Mouse (Mus musculus) ES-CJ7 (cell line): ENCODE results near the gene Tcte2.
"Not testable (repeated sequence)": the region's sequence is repeated elsewhere in the genome, so short reads cannot be mapped to it uniquely, and the experiment has no call there.

ENCODE experiments used
- DNase-seq: peaks from one replicate; pipeline ENCODE4 v3.0.0; 2011; ENCODE audit warnings: low read depth, low spot score

Gene Tcte2

DNA sequence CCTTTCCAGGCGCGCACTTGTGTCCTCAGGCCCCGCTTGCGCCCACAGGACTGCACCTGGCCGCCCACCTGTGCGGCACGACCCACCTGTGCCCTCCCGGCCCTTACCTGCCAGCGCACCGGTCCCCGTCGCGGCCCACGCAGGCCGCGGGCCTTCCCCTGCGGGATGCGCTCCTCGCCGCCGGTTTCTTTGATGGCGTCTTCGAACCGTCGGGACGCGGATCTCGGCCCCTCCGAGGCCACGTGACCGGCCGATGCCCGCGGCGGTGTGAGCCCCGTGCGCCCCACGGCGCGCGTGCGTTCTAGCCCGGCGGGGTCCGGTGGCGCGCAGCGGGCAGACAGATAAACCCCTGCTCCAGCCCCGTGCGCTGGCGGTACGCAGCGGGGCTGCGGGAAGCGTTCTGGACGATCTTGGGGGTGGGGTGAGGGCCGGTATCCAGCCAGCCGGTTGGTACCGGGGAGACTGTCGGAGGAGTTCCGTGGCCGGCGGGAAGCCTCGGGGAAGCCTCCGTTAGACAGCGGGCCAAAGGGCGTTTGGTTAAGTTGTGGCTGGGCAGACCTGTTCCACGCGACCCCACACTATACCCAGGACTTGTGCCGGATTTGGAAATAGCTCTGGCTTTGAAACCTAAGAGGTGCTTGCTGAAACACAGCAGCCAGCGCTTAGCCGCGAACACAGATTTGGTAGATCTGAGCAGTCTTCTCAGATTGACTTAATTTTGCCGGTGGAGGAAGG, at the start of gene Tcte2:
Gene Tcte2, minus strand, starts transcription at position 647 of the 735 bp plus-strand sequence.
- peak; percentile 49 for DNase-seq

- DNase-seq, result no peak
Measured at GRCm38 (mm10) chr17:13806016-13806415, 44.4 kb upstream of the Tcte2 start.

DNA sequence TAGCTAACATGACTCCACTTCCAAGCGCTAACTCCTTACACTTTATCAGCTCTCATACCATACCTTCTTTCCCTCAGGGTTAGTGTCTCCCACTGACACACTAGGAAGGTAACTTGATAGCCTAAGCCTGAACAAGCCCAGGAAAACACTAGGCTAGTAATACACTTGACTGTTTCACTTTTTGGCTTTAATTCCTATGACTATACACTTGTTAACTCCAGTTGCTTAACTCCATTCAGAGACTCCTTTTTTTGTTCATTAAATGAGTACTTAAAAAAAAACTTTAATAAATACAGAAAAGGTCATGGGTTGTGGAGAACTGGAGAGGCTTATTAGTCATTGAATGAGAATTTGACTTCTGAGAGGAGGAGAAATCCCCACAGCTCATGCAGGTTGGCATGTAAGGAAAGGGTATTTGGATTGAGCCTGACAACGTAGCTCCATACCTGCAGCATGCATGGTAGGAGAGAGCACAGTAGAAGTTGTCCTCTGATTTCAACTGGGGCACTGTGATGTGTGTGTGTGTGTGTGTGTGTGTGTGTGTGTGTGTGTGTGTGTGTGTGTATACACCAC, 41.3 kb upstream of the Tcte2 start:
- no peak for DNase-seq

GRCm38 (mm10) chr17:13797691-13798090, 36.1 kb upstream of the Tcte2 start:
- DNase-seq, result no peak

GRCm38 (mm10) chr17:13790033-13790432, 28.4 kb upstream of the Tcte2 start:
- not testable (repeated sequence) for DNase-seq

- no peak for DNase-seq
Measured at GRCm38 (mm10) chr17:13783469-13783868, 21.8 kb upstream of the Tcte2 start.

DNA sequence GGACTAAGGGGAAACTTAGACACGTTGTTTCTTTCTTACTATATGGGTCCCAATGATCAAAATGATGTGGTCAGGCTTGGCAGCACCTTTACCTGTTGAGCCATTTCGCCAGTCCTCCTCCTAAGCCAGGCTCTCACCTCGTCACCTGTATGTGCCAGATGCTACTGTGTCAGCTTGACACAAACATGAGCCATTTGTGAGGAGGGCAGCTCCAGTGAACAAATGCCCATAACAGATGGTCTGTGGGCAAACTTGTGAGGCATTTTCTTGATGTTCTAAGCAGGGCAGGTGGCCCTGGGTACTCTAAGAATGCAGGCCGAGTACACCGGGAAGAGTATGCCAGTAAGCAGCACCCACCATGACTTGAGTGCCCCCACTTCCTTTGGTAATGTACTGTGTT, 20.3 kb upstream of the Tcte2 start:
- DNase-seq, result no peak

- no peak for DNase-seq
Measured at GRCm38 (mm10) chr17:13778865-13779264, 17.2 kb upstream of the Tcte2 start.

DNA sequence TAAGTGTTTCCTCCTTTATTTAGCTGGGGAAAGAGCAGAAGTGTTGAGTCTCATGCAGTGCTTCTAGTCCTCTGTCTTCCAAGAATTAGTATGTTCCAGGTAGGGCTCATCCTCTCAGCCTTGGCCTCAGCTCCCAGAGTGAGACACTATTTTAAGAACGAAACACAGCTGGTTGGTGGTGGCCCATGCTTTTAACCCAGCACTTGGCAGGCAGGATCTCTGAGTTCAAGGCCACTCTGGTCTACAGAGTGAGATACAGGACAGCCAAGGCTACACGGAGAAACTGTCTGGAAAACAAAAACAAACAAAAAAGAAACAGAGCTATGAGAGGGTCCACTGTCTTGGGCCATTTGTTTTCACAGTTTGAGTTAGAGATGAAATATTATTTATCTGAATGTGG, 16.1 kb upstream of the Tcte2 start:
- DNase-seq, result no peak

- DNase-seq, result peak; percentile 75
Measured at GRCm38 (mm10) chr17:13769256-13769655, 7.6 kb upstream of the Tcte2 start.

- DNase-seq, result no peak
Measured at GRCm38 (mm10) chr17:13768531-13768930, 6.9 kb upstream of the Tcte2 start.

DNA sequence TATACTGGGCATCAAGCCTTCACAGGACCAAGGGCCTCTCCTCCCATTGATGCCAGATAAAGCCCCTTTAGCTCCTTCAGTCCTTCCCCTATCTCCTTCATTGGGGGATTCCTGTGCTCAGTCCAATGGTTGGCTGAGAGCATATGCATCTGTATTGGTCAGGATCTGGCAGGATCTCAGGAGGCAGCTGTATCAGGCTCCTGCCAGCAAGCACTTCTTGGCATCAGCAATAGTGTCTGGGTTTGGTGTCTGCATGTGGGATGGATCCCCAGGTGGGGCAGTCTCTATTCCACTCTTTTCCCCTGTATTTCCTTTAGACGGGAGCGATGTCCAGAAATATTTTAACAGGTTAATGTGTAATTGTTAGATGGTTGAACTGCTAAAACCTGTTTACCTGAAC, 3.3 kb upstream of the Tcte2 start:
- not testable (repeated sequence) for DNase-seq

GRCm38 (mm10) chr17:13763819-13764218, 2.2 kb upstream of the Tcte2 start:
- no peak for DNase-seq

DNA sequence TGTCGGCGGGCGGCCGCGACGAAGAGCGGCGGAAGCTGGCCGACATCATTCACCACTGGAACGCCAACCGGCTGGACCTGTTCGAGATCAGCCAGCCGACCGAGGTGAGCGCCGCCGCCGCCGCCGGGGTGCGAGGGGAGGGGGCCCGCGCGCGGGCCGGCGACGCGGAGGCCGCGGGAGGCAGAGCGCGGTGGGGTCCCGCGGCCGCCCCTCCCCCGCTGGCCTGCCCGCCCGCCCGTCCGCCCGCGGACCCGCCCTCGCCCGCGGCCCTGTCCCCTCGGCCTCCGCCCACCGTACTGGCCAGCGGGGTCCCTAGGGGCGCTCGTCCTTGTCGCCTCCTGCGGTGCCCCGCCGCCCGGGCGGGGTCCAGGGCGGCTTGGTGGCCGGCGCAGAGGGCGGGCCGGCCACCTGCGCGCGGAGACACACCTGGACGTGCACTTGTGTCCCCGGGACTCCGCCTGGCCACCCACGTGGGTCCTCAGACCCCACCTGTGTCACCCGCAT, 898 bp downstream of the Tcte2 start:
- DNase-seq, result no peak

- DNase-seq, result peak; percentile 65
Measured at GRCm38 (mm10) chr17:13759853-13760627, 1.6 kb downstream of the Tcte2 start, which contains the start of gene Afdn. TSS of gene Afdn (plus strand) at chr17:13760539.

DNA sequence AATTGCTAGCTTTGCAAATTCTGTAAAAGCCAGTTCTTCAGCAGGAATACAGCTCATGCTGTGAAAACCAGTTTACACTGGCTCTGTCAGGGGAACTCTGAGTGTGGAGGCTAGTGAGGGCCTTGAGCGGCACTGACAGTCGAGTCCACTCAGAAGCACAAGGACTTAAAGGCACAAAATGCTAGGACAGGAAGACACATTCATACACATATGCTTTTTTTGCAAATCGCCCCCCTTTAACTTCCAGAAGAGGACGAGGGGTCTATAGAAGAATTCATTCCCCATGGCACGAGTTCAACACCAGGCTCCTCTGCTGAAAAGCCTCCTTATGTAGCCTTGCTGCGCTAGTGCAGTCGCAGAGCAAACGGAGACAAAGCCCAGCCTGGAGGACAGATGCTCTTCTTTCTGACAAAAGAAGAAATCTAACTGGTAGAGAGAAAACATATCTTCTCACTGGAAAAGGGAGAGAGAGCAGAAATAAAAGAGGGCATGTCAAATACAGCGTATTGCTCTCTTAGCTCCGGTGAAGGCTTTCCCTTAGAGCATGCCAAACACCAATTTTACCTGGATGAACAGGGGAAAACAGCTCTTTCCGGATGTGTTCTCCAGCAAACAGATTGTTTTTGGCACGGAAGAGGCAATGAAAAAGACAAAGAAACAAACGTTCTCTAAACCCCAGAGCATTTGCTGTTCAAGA, 2.3 kb downstream of the Tcte2 start:
- DNase-seq, result peak; percentile 64

DNA sequence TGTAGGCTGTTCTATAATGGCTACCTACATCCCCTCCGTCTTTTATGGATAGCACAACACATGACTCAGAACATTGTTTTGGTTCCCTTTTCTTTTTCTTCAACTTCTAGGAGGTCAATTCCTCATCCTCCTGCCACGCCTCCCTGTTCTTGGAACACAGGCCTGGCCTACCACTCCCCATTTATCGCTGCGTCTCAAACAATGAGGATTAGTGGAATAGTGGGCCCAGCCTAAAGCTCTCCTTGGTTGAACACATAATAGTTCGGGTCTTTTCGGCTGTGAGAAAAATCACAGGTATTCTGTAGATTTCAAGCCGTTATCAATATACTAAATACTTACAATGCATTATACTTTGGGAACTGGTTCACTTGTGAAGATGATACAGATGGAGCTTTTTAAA, 3.0 kb downstream of the Tcte2 start:
- DNase-seq, result no peak

DNA sequence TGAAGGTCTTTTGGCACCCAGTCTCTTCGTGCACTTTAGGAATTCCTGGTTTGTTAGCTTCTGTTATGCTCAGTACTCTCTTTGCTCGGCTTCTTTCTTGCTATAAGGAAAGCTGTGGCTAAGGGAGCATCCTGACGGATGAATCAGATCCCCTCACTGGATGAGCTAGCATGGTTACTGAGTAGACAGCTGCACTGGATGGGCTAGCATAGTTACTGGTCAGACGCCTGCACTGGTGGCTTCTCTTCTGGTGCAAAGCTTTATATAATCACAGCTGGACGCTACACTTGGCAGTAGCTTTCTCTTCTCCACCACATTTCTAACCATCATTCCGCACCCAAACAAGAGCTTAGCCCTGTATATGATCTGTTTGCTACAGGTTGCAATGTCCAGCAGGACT, 6.7 kb downstream of the Tcte2 start:
- DNase-seq, result no peak

DNA sequence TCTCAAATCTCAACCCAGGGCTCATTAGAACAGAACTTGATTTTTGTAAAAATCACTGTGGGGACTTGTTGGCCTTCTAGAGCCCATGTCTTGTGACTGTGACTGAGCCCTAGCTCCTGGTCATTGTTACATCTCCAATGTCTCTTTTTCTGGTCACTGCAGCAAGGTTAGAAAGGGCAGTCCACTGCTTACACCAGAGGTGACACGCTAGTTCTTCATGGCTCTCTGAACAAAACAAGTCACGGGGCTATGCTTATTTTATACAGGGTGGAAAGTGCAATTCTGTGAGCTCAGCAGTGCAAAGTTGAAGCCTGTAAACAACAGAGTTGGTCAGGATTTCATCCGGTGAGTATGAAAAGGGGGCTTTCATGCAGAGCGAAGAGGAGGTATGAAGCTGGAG, 7.7 kb downstream of the Tcte2 start:
- DNase-seq, result no peak

- no peak for DNase-seq
Measured at GRCm38 (mm10) chr17:13749027-13749426, 12.6 kb downstream of the Tcte2 start.

GRCm38 (mm10) chr17:13747681-13748080, 13.9 kb downstream of the Tcte2 start:
- DNase-seq, result no peak

- no peak for DNase-seq
Measured at GRCm38 (mm10) chr17:13746330-13746729, 15.3 kb downstream of the Tcte2 start.
